Mouse (Mus musculus) limb, embryonic 12.5 days (tissue): ENCODE results near the gene Pdcd5. TPM values are rescaled to one million over a fixed set of nuclear protein-coding genes. Genes with fewer than 3 reads are reported as not detected.

ENCODE experiments used
- ATAC-seq: fragments of 200-750 bp; cut with Nextera tagmentation; 2 replicates; pipeline ENCODE4 v1.8.0; 2017; ENCODE audit warnings: low read depth, moderate TSS enrichment; ENCODE audit not compliant: insufficient number of reproducible peaks, insufficient read depth, low FRiP score, low TSS enrichment
- H3K27ac ChIP-seq: fragments of 300-500 bp; sonication (generic); 2 replicates; pipeline ENCODE4 v1.5.1; 2016; ENCODE audit warnings: mild to moderate bottlenecking, moderate library complexity
- H3K27me3 ChIP-seq: fragments of 300-500 bp; sonication (generic); 2 replicates; pipeline ENCODE4 v1.6.1; 2016; ENCODE audit warnings: mild to moderate bottlenecking, moderate library complexity
- H3K36me3 ChIP-seq: fragments of 300-500 bp; sonication (generic); 2 replicates; pipeline ENCODE4 v1.6.1; 2016; ENCODE audit warnings: mild to moderate bottlenecking, moderate library complexity
- H3K4me1 ChIP-seq: fragments of 300-500 bp; sonication (generic); replicated peaks from 2 replicates; pipeline ENCODE4 v1.6.1; 2016
- H3K4me2 ChIP-seq: fragments of 300-500 bp; sonication (generic); 2 replicates; pipeline ENCODE4 v1.6.1; 2016; ENCODE audit warnings: mild to moderate bottlenecking, moderate library complexity
- H3K4me3 ChIP-seq: fragments of 300-500 bp; sonication (generic); replicated peaks from 2 replicates; pipeline ENCODE4 v1.5.1; 2016; ENCODE audit warnings: mild to moderate bottlenecking
- H3K9ac ChIP-seq: fragments of 300-500 bp; sonication (generic); replicated peaks from 2 replicates; pipeline ENCODE4 v1.6.1; 2016; ENCODE audit warnings: mild to moderate bottlenecking, moderate library complexity
- H3K9me3 ChIP-seq: fragments of 300-500 bp; sonication (generic); 2 replicates; pipeline ENCODE4 v1.6.1; 2016; ENCODE audit warnings: mild to moderate bottlenecking, moderate library complexity
- WGBS: fragments of 180-500 bp; shearing (Covaris S2); methylation state at CpG from one replicate; pipeline ENCODE4 v1.1.7; 2016; 5-methylcytosine and 5-hydroxymethylcytosine counted together
- polyA plus RNA-seq: library from polyadenylated mRNA; unstranded; fragments of >200 nt; fragmentation: Nextera tagmentation; extraction: Ambion mirVana; gene quantifications from 2 replicates; pipeline ENCODE4 v1.2.1, GENCODE M21; 2016

The Pdcd5 gene
- polyA plus RNA-seq, 1 experiment from 2014 or later, result 339 TPM

DNA sequence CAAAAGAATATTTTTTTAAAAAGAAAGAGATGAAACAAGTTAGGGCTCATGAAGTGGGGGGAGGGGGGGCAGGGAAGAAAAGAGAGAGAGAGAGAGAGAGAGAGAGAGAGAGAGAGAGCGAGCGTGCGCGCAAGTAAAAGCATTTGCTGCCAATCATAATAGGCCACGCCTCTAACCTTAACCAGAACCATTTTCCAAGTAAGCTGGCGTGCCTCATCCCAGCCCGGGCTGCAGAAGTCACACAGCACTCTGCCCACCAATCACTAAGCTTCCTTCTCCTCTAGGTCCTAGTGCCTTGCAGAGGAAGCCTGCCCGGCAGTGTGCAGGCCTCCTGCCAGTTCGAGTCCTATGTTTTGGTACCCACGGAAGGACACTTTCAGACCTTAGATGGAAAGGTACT lies 47.3 kb downstream of the Pdcd5 start:
- 84% methylated on average over 10 of the region's 10 CpGs for WGBS
- Histone ChIP-seq H3K4me3 (no peak overlapping the region), H3K27ac (no peak overlapping the region), H3K27me3 (no peaks in the 10 kb centered on the region), H3K36me3 (peaks cover 63% of the 10 kb centered on the region), H3K4me1 (no peaks in the 10 kb centered on the region), H3K9ac (no peak overlapping the region), H3K4me2 (no peak overlapping the region), H3K9me3 (no peaks in the 10 kb centered on the region)
- no peak for ATAC-seq

DNA sequence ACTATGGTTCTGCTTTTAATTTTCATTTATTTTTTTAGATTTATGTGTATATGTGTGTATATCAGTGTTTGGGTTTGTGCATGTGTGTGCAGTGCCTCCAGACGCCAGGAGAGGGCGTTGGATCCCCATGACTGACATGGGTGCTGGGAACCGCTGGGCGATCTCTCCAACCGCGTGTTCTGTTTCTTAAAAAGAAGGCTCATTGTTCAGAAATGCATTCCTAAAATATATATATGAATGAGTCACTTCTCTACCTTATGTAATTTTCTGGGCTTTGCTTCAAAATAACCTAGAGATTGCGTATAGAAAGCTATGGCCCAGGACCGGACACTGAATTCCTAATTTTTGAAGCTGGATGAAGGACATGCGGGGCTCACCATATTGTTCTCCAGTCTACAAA lies 47.8 kb downstream of the Pdcd5 start:
- peaks cover 67% of the 10 kb centered on the region for H3K36me3 ChIP-seq
- WGBS, result 96% methylated on average over 9 of the region's 9 CpGs

DNA sequence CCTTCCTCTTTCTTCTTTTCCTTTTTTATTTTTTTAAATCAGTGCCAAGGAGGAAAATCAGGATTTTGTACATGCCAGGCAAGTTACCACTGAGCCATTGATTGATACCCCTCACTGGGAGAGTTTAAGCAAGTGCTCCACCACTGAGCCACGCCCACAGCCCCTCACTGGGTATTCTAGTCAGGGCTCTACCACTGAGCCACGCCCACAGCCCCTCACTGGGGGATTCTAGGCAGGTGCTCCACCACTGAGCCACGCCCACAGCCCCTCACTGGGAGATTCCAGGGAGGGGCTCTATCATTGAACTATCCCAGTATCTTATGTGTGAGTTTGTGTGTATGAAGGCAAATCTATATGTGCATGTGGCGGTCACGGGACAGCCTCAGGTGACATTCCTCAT lies 53.0 kb downstream of the Pdcd5 start:
- Histone ChIP-seq H3K4me2 (no peak overlapping the region), H3K4me1 (peaks cover 17% of the 10 kb centered on the region), H3K36me3 (peaks cover 55% of the 10 kb centered on the region), H3K27ac (no peak overlapping the region), H3K4me3 (no peak overlapping the region), H3K9ac (no peak overlapping the region), H3K27me3 (no peaks in the 10 kb centered on the region), H3K9me3 (no peaks in the 10 kb centered on the region)
- ATAC-seq, result no peak
- WGBS, result 85% methylated on average over 5 of the region's 5 CpGs

More for the DNA sequence above, 47.8 kb downstream of the Pdcd5 start:
- Histone ChIP-seq H3K4me1 (no peaks in the 10 kb centered on the region), H3K27me3 (no peaks in the 10 kb centered on the region), H3K9me3 (no peaks in the 10 kb centered on the region), H3K27ac (no peak overlapping the region), H3K4me2 (no peak overlapping the region), H3K9ac (no peak overlapping the region), H3K4me3 (no peak overlapping the region)
- ATAC-seq, result no peak

Other genes starting within 250 kb of the Pdcd5 start
- gene Slc7a9, start 198.7 kb downstream of the Pdcd5 start, polyA plus RNA-seq, result 0.21 TPM in 1 of 2 replicates, not detected in the other
- gene Tdrd12, start 109.8 kb downstream of the Pdcd5 start, polyA plus RNA-seq, result 0.59 and 0.68 TPM in 2 replicates
- gene Nudt19, start 91.2 kb downstream of the Pdcd5 start, polyA plus RNA-seq, result 33.0 and 37.5 TPM in 2 replicates
- 0.19 and 0.28 TPM in 2 replicates for gene Rgs9bp, start 61.9 kb downstream of the Pdcd5 start, polyA plus RNA-seq
- 41.6 and 44.9 TPM in 2 replicates for gene Ankrd27, start 61.3 kb downstream of the Pdcd5 start, polyA plus RNA-seq
- gene Dpy19l3, start 106.9 kb upstream of the Pdcd5 start, polyA plus RNA-seq, result 35.8 and 39.2 TPM in 2 replicates
- gene Zfp507, start 155.5 kb upstream of the Pdcd5 start, polyA plus RNA-seq, result 27.1 and 27.4 TPM in 2 replicates